Mouse (Mus musculus) B cell, adult 2 months (primary cell): ENCODE data around the gene Narfl.
"Not testable (repeated sequence)": the region's sequence is repeated elsewhere in the genome, so short reads cannot be mapped to it uniquely, and the experiment has no call there.

Experiments
- DNase-seq, 2 experiments: peaks; one replicate each; pipeline ENCODE4 v3.0.0; 2022

The Narfl gene

DNA sequence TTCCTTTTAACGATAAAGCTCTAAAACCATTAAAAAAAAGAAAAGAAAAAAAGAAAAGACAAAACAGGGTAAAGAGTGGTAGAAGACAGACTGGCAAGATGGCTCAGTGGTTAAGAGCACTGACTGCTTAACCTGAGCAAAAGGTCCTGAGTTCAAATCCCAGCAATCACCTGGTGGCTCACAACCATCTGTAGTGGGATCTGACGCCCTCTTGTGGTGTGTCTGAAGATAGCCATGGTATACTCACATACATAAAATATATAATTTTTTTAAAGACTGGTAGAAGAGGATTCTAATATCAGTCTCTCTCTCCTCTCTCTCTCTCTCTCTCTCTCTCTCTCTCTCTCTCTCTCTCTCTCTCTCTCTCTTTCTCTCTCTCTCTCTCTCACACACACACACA is 33.9 kb downstream of the Narfl start:
- DNase-seq: not testable (repeated sequence)

- DNase-seq: no peak
Observed at GRCm38 (mm10) chr17:25808028-25808427, 34.5 kb downstream of the Narfl start.

DNA sequence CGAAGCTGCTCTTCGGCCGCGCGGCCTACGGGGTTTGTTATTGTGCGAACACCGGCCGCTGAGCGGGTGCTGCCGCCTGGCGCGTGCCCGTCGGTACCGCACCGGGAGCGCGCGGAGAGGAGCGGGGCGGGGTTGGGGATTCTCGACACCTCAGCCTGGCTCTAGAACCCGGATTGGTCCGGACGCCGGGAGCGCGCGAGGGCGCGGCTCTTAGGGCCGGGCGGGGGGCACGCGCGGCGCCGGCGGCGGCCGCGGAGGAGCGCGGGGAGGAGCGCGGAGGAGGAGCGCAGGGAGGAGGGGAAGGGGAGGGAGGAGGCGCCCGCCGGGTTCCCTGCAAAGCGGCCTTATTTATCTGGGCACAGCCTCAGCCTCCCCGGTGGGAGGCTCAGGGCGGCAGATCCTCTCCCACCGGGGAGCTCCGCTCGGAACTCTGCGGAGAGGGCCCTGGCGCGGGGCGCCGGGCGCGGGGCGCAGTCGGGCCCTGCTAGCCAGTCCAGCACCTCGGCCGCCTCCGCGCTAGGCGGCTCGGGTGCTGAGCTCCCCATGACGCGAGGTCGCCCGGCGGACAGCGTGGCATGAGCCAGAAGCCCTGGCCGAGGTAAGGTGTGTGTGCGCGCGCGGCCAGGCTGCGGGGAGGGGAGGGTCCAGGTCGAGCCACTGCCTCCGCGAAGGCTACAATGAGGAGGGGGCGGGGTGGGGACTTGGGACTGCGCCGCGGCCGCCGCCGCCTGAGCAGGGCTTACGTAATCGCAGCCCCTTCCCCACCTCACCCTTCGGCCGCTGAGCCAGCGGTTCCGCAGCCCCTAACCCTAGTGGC is 35.4 kb downstream of the Narfl start, which contains the start of gene Fbxl16:
Fbxl16 (plus strand) TSS at position 297 of the 817 bp plus-strand sequence.
- DNase-seq: peak; percentile 37 to 44

DNA sequence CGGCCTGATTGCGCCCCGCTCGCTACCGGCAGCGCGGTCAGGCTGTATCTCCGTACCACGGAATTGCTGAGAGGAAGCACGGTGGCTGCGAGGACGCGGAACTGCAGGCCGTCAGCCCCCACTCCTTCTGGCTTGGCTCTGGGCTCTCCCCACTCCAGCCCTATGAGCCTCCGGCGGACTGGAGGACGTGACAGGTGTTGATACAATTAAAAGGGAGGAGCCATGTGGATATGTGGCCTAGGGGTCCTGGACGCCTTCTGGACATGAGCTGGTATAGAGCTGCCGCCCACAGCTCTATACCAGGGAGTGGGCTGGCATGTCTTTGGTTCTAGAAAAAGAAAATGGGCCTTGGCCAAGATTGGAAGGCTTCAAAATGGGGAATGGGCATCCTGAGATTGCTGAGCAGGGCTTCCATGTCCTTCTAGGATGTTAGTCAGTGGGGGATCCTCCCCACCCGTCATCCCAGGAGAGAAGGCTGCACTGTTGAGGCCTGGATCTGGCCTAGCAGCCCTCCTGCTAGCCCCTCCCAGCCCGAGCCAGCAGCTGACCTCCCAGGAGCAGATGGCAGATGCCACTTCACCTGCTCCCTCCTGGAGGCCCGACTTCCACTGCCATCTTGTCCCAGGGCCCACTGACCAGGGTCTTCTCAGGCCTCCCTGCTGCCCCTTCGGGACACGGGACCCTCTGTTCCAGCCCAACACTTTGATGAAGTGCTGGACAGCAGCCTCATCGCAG is 36.2 kb downstream of the Narfl start:
- no peak for DNase-seq

DNA sequence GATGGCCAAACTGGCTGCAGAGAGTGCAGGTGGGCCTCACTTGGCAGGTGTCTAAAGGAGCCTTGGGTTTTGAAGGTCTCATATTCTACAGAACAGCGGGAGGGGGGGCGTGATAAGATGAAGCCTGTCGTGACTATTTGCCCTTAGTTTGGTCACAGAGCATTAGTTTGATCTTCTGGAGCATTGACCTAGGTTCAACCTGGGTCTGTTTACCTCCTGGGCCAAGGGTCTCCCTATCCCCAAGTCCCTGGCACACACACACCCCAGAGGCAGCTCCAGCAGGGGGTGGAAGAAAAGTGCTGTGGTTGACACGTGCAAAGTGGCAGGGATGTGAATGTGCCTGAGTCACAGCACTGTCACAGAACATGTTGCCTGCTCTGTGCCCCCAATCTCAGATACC is 37.3 kb downstream of the Narfl start:
- no peak for DNase-seq

- DNase-seq: peak; percentile 89
Observed at GRCm38 (mm10) chr17:25813471-25813870, 39.9 kb downstream of the Narfl start.

DNA sequence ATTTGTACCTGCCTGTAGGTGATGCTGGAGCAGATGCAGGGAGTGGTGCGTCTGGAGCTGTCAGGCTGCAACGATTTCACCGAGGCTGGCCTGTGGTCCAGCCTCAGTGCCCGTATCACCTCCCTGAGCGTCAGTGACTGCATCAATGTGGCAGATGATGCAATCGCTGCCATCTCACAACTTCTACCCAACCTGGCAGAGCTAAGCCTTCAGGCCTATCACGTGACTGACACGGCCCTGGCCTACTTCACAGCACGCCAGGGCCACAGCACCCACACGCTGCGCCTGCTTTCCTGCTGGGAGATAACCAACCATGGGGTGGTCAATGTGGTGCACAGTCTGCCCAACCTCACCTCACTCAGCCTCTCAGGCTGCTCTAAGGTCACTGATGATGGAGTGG is 44.1 kb downstream of the Narfl start:
- no peak for DNase-seq

DNA sequence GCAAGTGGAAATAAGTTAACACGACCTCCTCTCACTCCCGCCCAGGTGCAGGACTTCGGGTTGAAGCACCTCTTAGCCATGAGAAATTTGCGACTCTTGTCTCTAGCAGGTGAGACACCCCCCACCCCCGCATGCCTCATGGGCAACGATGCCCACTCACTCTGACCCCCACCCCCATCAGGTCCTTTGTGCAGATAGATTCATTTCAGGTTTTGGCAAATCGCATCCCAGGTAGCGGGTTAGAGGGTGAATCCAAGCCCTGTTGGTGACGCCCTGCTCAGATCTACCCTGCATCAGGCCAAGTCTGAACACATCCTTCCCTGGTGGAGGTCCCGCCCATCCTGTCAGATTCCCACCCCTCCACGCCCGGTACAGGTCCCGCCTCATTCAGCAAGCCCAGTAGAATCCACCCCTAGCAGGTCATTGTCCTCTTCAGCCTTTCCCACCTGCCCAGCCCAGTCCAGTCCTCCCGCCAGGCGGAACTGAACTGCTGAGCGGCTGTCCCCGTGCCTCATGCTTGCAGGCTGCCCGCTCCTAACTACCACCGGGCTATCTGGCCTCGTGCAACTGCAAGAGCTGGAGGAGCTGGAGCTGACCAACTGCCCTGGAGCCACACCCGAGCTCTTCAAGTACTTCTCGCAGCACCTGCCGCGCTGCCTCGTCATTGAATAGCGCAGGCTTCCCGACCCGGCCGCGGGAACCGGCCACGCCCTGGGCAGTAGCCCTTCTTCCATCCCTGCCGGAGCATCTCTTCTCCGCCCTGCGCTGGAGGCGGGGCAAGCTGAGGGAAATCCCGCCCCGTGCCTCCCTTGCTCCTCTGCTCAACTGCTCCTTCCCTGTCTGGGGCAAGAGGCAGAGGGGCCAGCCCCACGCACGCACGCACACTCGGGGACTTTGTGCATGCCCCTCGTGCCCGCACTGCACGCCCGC is 45.5 kb downstream of the Narfl start:
- DNase-seq: no peak

- peak; percentile 80 to 83 for DNase-seq
Observed at GRCm38 (mm10) chr17:25823452-25823851, 49.9 kb downstream of the Narfl start, which contains the start of gene Wdr24. Wdr24 (plus strand) TSS chr17:25823627.

- no peak for DNase-seq
Observed at GRCm38 (mm10) chr17:25824362-25825142, 51.0 kb downstream of the Narfl start.

- no peak for DNase-seq
Observed at GRCm38 (mm10) chr17:25825311-25825710, 51.7 kb downstream of the Narfl start.

DNA sequence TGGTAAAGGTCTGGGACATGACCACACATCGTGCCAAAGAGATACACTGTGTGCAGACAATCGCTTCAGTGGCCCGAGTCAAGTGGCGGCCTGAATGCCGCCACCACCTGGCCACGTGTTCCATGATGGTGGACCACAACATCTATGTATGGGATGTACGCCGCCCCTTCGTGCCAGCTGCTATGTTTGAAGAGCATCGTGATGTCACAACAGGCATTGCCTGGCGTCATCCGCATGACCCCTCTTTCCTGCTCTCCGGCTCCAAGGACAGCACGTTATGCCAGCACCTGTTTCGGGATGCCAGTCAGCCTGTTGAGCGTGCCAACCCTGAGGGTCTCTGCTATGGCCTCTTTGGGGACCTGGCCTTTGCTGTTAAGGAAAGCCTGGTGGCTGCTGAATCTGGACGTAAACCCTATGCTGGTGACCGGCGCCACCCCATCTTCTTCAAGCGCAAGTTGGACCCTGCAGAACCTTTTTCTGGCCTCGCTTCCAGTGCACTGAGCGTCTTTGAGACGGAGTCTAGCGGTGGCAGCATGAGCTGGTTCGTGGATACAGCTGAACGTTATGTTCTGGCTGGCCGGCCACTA is 52.5 kb downstream of the Narfl start:
- no peak for DNase-seq

DNA sequence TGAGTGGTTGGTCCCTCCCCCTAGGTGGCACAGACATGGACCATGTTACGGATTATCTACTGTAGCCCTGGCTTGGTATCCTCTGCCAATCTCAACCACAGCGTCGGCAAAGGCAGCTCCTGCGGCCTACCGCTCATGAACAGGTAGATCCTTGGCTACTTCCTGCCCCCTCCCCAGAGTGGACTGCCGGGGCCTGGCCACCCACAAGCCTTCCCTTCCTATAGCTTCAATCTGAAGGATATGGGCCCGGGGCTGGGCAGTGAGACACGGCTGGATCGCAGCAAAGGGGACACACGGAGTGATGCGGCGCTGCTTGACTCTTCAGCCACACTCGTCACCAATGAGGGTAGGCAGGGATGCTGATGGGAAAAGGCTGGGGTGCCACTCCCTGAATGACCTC is 53.4 kb downstream of the Narfl start:
- no peak for DNase-seq

DNA sequence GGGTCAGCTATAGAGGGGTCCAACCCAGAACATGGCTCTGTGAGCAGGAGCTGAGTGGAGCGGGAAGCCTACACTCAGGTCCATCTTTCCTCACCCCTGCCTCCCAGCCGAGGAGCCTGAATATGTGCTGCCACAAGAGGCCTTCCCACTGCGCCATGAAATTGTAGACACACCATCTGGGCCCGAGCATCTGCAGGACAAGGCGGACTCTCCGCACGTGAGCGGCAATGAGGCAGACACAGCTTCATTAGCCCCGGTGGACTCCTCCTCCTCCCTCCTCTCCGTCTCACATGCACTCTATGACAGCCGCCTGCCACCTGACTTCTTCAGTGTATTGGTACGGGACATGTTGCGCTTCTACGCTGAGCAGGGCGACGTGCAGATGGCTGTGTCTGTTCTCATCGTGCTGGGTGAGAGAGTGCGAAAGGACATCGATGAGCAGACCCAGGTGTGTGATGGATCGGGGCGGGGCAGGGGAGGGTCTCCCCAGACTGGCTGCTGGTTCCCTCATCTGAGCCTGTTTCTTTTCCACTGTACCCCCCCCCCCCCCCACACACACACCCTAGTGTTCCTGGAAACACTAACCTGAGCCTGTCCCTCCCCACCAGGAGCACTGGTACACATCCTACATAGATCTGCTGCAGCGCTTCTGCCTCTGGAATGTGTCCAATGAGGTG is 54.1 kb downstream of the Narfl start:
- DNase-seq: no peak

DNA sequence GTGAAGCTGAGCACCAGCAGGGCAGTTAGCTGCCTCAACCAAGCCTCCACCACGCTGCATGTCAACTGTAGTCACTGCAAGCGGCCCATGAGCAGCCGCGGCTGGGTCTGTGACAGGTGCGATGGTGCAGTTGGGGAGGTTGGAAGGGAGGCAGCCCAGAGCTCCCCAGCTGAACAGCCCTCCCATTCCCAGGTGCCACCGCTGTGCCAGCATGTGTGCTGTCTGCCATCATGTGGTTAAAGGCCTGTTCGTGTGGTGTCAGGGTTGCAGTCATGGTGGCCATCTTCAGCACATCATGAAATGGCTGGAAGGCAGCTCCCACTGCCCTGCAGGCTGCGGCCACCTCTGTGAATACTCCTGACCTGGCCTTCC is 54.6 kb downstream of the Narfl start:
- no peak for DNase-seq

GRCm38 (mm10) chr17:25828712-25829557 is 55.4 kb downstream of the Narfl start, which contains the start of gene Jmjd8:
Jmjd8 (plus strand) TSS chr17:25828867.
- peak; percentile 70 to 71 for DNase-seq

DNA sequence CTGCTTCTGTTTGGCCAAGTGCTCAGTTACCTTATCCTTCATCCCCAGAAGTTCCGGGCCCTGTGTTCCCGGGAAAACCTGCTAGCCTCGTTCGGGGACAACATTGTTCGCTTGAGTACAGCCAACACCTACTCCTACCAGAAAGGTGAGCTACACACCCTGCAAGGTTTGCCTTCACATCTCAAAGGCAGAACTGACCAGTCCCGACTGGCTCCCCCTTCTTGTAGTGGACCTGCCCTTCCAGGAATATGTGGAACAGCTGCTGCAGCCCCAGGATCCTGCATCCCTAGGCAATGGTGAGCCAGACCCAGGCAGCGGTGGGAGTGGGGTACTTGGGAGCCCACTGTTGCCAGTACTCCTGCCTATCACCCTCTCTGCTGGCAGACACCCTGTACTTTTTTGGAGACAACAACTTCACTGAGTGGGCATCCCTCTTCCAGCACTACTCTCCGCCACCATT is 56.0 kb downstream of the Narfl start:
- no peak for DNase-seq

- DNase-seq: no peak
Observed at GRCm38 (mm10) chr17:25830200-25830753, 56.7 kb downstream of the Narfl start.

- DNase-seq: no peak
Observed at GRCm38 (mm10) chr17:25830806-25831431, 57.3 kb downstream of the Narfl start.
